Comparison of ENCODE assay signal across 8 mouse cellular contexts in genomic region chr17:33955555-33956214, GRCm38 (mm10). TPM values are rescaled to one million over a fixed set of nuclear protein-coding genes. Genes with fewer than 3 reads are reported as not detected.
DNase-seq lines count a peak whose midpoint lies in the region; ATAC-seq lines count a peak whose summit lies in the region.

Gene Vps52 (plus strand): TSS chr17:33955812.
Gene Rps18 (minus strand): TSS chr17:33956001.

- under 1% methylated on average over 50 of the region's 50 CpGs for WGBS in hindbrain, embryonic 16.5 days
- under 1% methylated on average over 50 of the region's 50 CpGs for WGBS in macrophage (ENCODE audit: missing documents)

- H3K4me1 ChIP-seq in hindbrain, embryonic 16.5 days (ENCODE audit: control insufficient read depth, insufficient read depth, low read depth, low read length) = peaks cover 43% of the 10 kb centered on the region

- H3K4me2 ChIP-seq in hindbrain, embryonic 16.5 days (ENCODE audit: low read length) = peak within 1 kb of the TSS; percentile 88

- peak within 1 kb of the TSS; percentile 79 for H3K4me3 ChIP-seq in hindbrain, embryonic 16.5 days (ENCODE audit: low read length)
- H3K4me3 ChIP-seq in macrophage (ENCODE audit: inconsistent target) = peak within 1 kb of the TSS; percentile 92

- H3K27me3 ChIP-seq in hindbrain, embryonic 16.5 days (replicated peaks; ENCODE audit: control insufficient read depth, insufficient read depth, low read length) = no peaks in the 10 kb centered on the region

- H3K9me3 ChIP-seq in hindbrain, embryonic 16.5 days (ENCODE audit: control insufficient read depth, low read length) = no peaks in the 10 kb centered on the region

- H3K9ac ChIP-seq in hindbrain, embryonic 16.5 days (ENCODE audit: low read depth, low read length) = peak within 1 kb of the TSS; percentile 86

- peaks cover 18% of the 10 kb centered on the region for H3K36me3 ChIP-seq in hindbrain, embryonic 16.5 days (ENCODE audit: control insufficient read depth, insufficient read depth, low read length)
- H3K36me3 ChIP-seq in macrophage (ENCODE audit: inconsistent target) = peaks cover 33% of the 10 kb centered on the region

- DNase-seq in WW6 (ENCODE audit: low read depth, low spot score) = peak; percentile 89
- DNase-seq in cerebellum, postnatal 4 days (ENCODE audit: low spot score in 2 of 2) = peak; percentile 87 to 96
- peak; percentile 98 for DNase-seq in gastrocnemius, adult 18-20 months (ENCODE audit: low spot score)
- peak; percentile 96 for DNase-seq in left cerebral cortex, adult 18-20 months (ENCODE audit: low spot score in 2 of 2)
- DNase-seq in right cerebral cortex, adult 18-20 months = peak; percentile 96
- DNase-seq in urinary bladder, postnatal 10 days (ENCODE audit: low spot score) = peak; percentile 65

- peaks cover 51% of the 10 kb centered on the region for H3K79me2 ChIP-seq in macrophage (ENCODE audit: inconsistent target)

- H3K27ac ChIP-seq in hindbrain, embryonic 16.5 days (ENCODE audit: low read depth, low read length) = peak within 1 kb of the TSS; percentile 93
- peak within 1 kb of the TSS; percentile 93 for H3K27ac ChIP-seq in macrophage

- peak; percentile 86 for ATAC-seq in hindbrain, embryonic 16.5 days

RNA-seq across cellular contexts. Expression of gene Vps52, which starts in this region (rescaled TPM):
- total RNA-seq in gastrocnemius, adult 18-20 months (2021) = 10 to 100 TPM; 29.6 to 33.5 TPM
- polyA plus RNA-seq in hindbrain, embryonic 16.5 days (2015; fragmentation: Nextera tagmentation; extraction: Ambion mirVana) = 75.4 and 80.7 TPM in 2 replicates
- 10 to 100 TPM; 71.1 to 71.2 TPM for total RNA-seq in left cerebral cortex, adult 18-20 months (2021)
- 100 to 1,000 TPM in 10 of 26 experiments, 10 to 100 TPM in 16; 37.3 to 286 (median 91.8) TPM for total RNA-seq in macrophage (2018; cell fraction: chromatin; rRNA removed)
- 10 to 100 TPM; 27.0 to 41.6 (median 34.7) TPM for total RNA-seq in macrophage (2018; cell fraction: cytosol; rRNA removed)
- total RNA-seq in macrophage (2018; cell fraction: nucleus; rRNA removed) = 10 to 100 TPM; 25.0 to 76.2 (median 51.1) TPM
- 30.3 to 39.3 TPM (median 30.5 TPM) in 3 replicates for polyA plus RNA-seq in macrophage (2018)

RNA-seq across cellular contexts. Expression of gene Rps18, which starts in this region (rescaled TPM):
- total RNA-seq in gastrocnemius, adult 18-20 months (2021) = 100 to 1,000 TPM; 367 to 381 TPM
- polyA plus RNA-seq in hindbrain, embryonic 16.5 days (2015; fragmentation: Nextera tagmentation; extraction: Ambion mirVana) = 695 and 697 TPM in 2 replicates
- 100 to 1,000 TPM; 332 to 337 TPM for total RNA-seq in left cerebral cortex, adult 18-20 months (2021)
- total RNA-seq in macrophage (2018; cell fraction: chromatin; rRNA removed) = 100 to 1,000 TPM in 21 of 26 experiments, 10 to 100 TPM in 5; 55.8 to 382 (median 130) TPM
- total RNA-seq in macrophage (2018; cell fraction: cytosol; rRNA removed) = 1,000 to 10,000 TPM in 10 of 26 experiments, 100 to 1,000 TPM in 16; 572 to 1,270 (median 800) TPM
- 100 to 1,000 TPM in 25 of 26 experiments, 10 to 100 TPM in 1; 92.7 to 360 (median 186) TPM for total RNA-seq in macrophage (2018; cell fraction: nucleus; rRNA removed)
- polyA plus RNA-seq in macrophage (2018) = 829 to 1,952 TPM (median 1,389 TPM) in 3 replicates

Comparison
In these comparisons a context has a peak if more than half of its experiments do, and no peak if none do; other contexts are left out.
1. Peak in every context shown above with its lines: DNase-seq, ATAC-seq, H3K4me3 ChIP-seq and H3K27ac ChIP-seq.